30 mouse cellular contexts compared by ENCODE assay signal in genomic region chr13:43265116-43265515, GRCm38 (mm10). TPM values are rescaled to one million over a fixed set of nuclear protein-coding genes. Genes with fewer than 3 reads are reported as not detected.
DNase-seq lines count a peak whose midpoint lies in the region; ATAC-seq lines count a peak whose summit lies in the region.
"Had no signal": no experiment of that assay in that cellular context is flagged by ENCODE, and none has a peak within 500 bp of the region (broad histone marks: within the 10 kb centered on the region; RNA-seq: fewer than 3 reads in every experiment).

No protein-coding gene starts in this region.

- 0 out of 2 replicates have a peak overlapping the region, but pooled peaks have one; percentile 3 for H3K27ac ChIP-seq in heart, embryonic 10.5 days
- no peak overlapping the region for H3K27ac ChIP-seq in heart, embryonic 11.5 days (ENCODE audit: low read depth, low read length)
- no peak overlapping the region for H3K27ac ChIP-seq in midbrain, embryonic 14.5 days (replicated peaks; ENCODE audit: low read depth, low read length)
- H3K27ac ChIP-seq: embryonic facial prominence, embryonic 12.5 days; hindbrain, embryonic 12.5 days; limb, embryonic 13.5 days; lung, embryonic 15.5 days; stomach, embryonic 15.5 days had no signal

- ATAC-seq in heart, embryonic 11.5 days (replicated peaks; ENCODE audit: insufficient number of reproducible peaks, low FRiP score, low TSS enrichment): no peak
- ATAC-seq in midbrain, embryonic 14.5 days (ENCODE audit: low FRiP score, low TSS enrichment): peak; percentile 66; the same call in 1 of the 2 replicates
- no peak for ATAC-seq in cerebellum, adult (ENCODE audit: insufficient number of reproducible peaks, low FRiP score, low TSS enrichment)
- no peak for ATAC-seq in granulocyte monocyte progenitor cell, adult 5-6 weeks (replicated peaks; ENCODE audit: poor library complexity, severe bottlenecking)
- ATAC-seq: activated CD4-positive, CD25-positive, alpha-beta regulatory T cell, adult 4 months; intestine, postnatal 0 days had no signal

- no peaks in the 10 kb centered on the region for H3K36me3 ChIP-seq in heart, embryonic 10.5 days
- no peaks in the 10 kb centered on the region for H3K36me3 ChIP-seq in heart, embryonic 11.5 days (ENCODE audit: control insufficient read depth, insufficient read depth, low read length)
- H3K36me3 ChIP-seq in midbrain, embryonic 14.5 days (ENCODE audit: control insufficient read depth, insufficient read depth, low read length): no peaks in the 10 kb centered on the region
- H3K36me3 ChIP-seq: embryonic facial prominence, embryonic 12.5 days; hindbrain, embryonic 12.5 days; limb, embryonic 13.5 days; lung, embryonic 15.5 days; stomach, embryonic 15.5 days had no signal

- no peaks in the 10 kb centered on the region for H3K9me3 ChIP-seq in heart, embryonic 10.5 days
- H3K9me3 ChIP-seq in heart, embryonic 11.5 days (replicated peaks; ENCODE audit: control insufficient read depth, low read length): no peaks in the 10 kb centered on the region
- no peaks in the 10 kb centered on the region for H3K9me3 ChIP-seq in midbrain, embryonic 14.5 days (ENCODE audit: control insufficient read depth, low read length)
- H3K9me3 ChIP-seq: embryonic facial prominence, embryonic 12.5 days; hindbrain, embryonic 12.5 days; limb, embryonic 13.5 days; lung, embryonic 15.5 days; megakaryocyte, embryonic 14.5 days; stomach, embryonic 15.5 days had no signal

- WGBS in heart, embryonic 10.5 days: 23% methylated on average over 4 of the region's 4 CpGs
- 25% methylated on average over 4 of the region's 4 CpGs for WGBS in heart, embryonic 11.5 days (ENCODE audit: insufficient replicate concordance)
- 9% methylated on average over 4 of the region's 4 CpGs for WGBS in midbrain, embryonic 14.5 days

- H3K4me3 ChIP-seq in heart, embryonic 10.5 days: no peak overlapping the region
- no peak overlapping the region for H3K4me3 ChIP-seq in heart, embryonic 11.5 days (ENCODE audit: low read depth, low read length)
- no peak overlapping the region for H3K4me3 ChIP-seq in midbrain, embryonic 14.5 days (replicated peaks; ENCODE audit: low read depth, low read length)
- H3K4me3 ChIP-seq: embryonic facial prominence, embryonic 12.5 days; hindbrain, embryonic 12.5 days; limb, embryonic 13.5 days; lung, embryonic 15.5 days; megakaryocyte, embryonic 14.5 days; stomach, embryonic 15.5 days had no signal

- H3K27me3 ChIP-seq in heart, embryonic 10.5 days (ENCODE audit: insufficient read depth, poor library complexity, severe bottlenecking): no peaks in the 10 kb centered on the region
- no peaks in the 10 kb centered on the region for H3K27me3 ChIP-seq in heart, embryonic 11.5 days (ENCODE audit: control insufficient read depth, insufficient read depth, low read length)
- H3K27me3 ChIP-seq in midbrain, embryonic 14.5 days (ENCODE audit: control insufficient read depth, insufficient read depth, low read length): 0 out of 2 replicates have a peak, but pooled peaks cover 2% of the 10 kb centered on the region
- H3K27me3 ChIP-seq: CH12.LX; embryonic facial prominence, embryonic 12.5 days; hindbrain, embryonic 12.5 days; limb, embryonic 13.5 days; lung, embryonic 15.5 days; megakaryocyte, embryonic 14.5 days; stomach, embryonic 15.5 days had no signal

- H3K4me2 ChIP-seq in heart, embryonic 11.5 days: no peak overlapping the region
- no peak overlapping the region for H3K4me2 ChIP-seq in midbrain, embryonic 14.5 days (ENCODE audit: low read length)
- H3K4me2 ChIP-seq: embryonic facial prominence, embryonic 12.5 days; hindbrain, embryonic 12.5 days; limb, embryonic 13.5 days; liver, embryonic 11.5 days; lung, embryonic 15.5 days; stomach, embryonic 15.5 days had no signal

- H3K9ac ChIP-seq in heart, embryonic 11.5 days (ENCODE audit: low read depth, low read length): no peak overlapping the region
- no peak overlapping the region for H3K9ac ChIP-seq in midbrain, embryonic 14.5 days (replicated peaks; ENCODE audit: low read length)
- H3K9ac ChIP-seq: embryonic facial prominence, embryonic 12.5 days; hindbrain, embryonic 12.5 days; limb, embryonic 13.5 days; lung, embryonic 15.5 days; stomach, embryonic 15.5 days had no signal

- peaks cover 69% of the 10 kb centered on the region for H3K4me1 ChIP-seq in heart, embryonic 10.5 days
- peaks cover 41% of the 10 kb centered on the region for H3K4me1 ChIP-seq in heart, embryonic 11.5 days (ENCODE audit: control insufficient read depth, insufficient read depth, low read length)
- peaks cover 15% of the 10 kb centered on the region for H3K4me1 ChIP-seq in midbrain, embryonic 14.5 days (ENCODE audit: control insufficient read depth, insufficient read depth, low read length)
- H3K4me1 ChIP-seq: limb, embryonic 13.5 days; stomach, embryonic 15.5 days had no signal

- no peak for DNase-seq in heart, embryonic 10.5 days (ENCODE audit: low spot score)
- peak; percentile 30 for DNase-seq in right cerebral cortex, adult 18-20 months
- no peak for DNase-seq in right cerebral cortex, postnatal 4 days
- DNase-seq in midbrain, embryonic 14.5 days: peak; percentile 67
- DNase-seq: adrenal gland, adult 8-10 months; B cell, adult 2 months; cerebellum, adult 11-12 months; cerebellum, adult 9-11 months; embryo, embryonic 11 days; gastrocnemius, postnatal 10 days; heart, postnatal 36 days; kidney, adult 9 months; kidney, postnatal 10 days; layer of hippocampus, adult 9-11 months; lung, postnatal 36 days; right cerebral cortex, postnatal 14 days; thymus, postnatal 14 days had no signal

RNA-seq across cellular contexts. Expression of gene Gfod1, which starts 38.9 kb away (rescaled TPM):
- polyA plus RNA-seq in heart, embryonic 10.5 days (2016; fragmentation: Nextera tagmentation; extraction: Ambion mirVana): 0.88 and 0.99 TPM in 2 replicates
- 1.4 and 1.5 TPM in 2 replicates for polyA plus RNA-seq in heart, embryonic 11.5 days (2014; fragmentation: Nextera tagmentation; extraction: Ambion mirVana)
- polyA plus RNA-seq in midbrain, embryonic 14.5 days (2014; fragmentation: Nextera tagmentation; extraction: Ambion mirVana): 3.7 and 4.7 TPM in 2 replicates
- total RNA-seq in granulocyte monocyte progenitor cell, adult 5-6 weeks (2014; fragmentation: Nextera tagmentation): 13.2 and 13.9 TPM in 2 replicates
- 7.5 and 7.8 TPM in 2 replicates for total RNA-seq in granulocyte monocyte progenitor cell, adult 5-6 weeks (2017)

Comparison
In these comparisons a context has a peak if more than half of its experiments do, and no peak if none do; other contexts are left out.
1. DNase-seq: peak in right cerebral cortex, adult 18-20 months (single experiment) and midbrain, embryonic 14.5 days (single experiment); none in heart, embryonic 10.5 days (single experiment) and right cerebral cortex, postnatal 4 days (single experiment).